Mouse (Mus musculus) kidney, postnatal 0 days (tissue): ENCODE measurements around the gene Slc9a9. TPM values are rescaled to one million over a fixed set of nuclear protein-coding genes. Genes with fewer than 3 reads are reported as not detected.

ENCODE experiments used
- ATAC-seq: fragments of 200-750 bp; cut with Nextera tagmentation; replicated peaks from 2 replicates; pipeline ENCODE4 v1.8.0; 2017; ENCODE audit warnings: low read depth, moderate number of reproducible peaks, moderate TSS enrichment, moderate library complexity; ENCODE audit not compliant: low FRiP score
- DNase-seq: peaks from one replicate; pipeline ENCODE4 v3.0.0-alpha.2; 2016; ENCODE audit warnings: low spot score
- H3K27ac ChIP-seq: fragments of 300-500 bp; sonication (generic); 2 replicates; pipeline ENCODE4 v1.5.1; 2014; ENCODE audit warnings: mild to moderate bottlenecking
- H3K27me3 ChIP-seq: fragments of 300-500 bp; sonication (generic); 2 replicates; pipeline ENCODE4 v1.6.1; 2014; ENCODE audit warnings: low read length, mixed read lengths; ENCODE audit not compliant: insufficient read depth
- H3K36me3 ChIP-seq: fragments of 300-500 bp; sonication (generic); 2 replicates; pipeline ENCODE4 v1.6.1; 2014; ENCODE audit warnings: low read length, mixed read lengths; ENCODE audit not compliant: insufficient read depth
- H3K4me1 ChIP-seq: fragments of 300-500 bp; sonication (generic); replicated peaks from 2 replicates; pipeline ENCODE4 v1.6.1; 2014; ENCODE audit warnings: antibody characterized with exemption, low read length, mixed read lengths; ENCODE audit not compliant: insufficient read depth
- H3K4me2 ChIP-seq: fragments of 300-500 bp; sonication (generic); 2 replicates; pipeline ENCODE4 v1.6.1; 2014; ENCODE audit warnings: mild to moderate bottlenecking, low read length, moderate library complexity, mixed read lengths
- H3K4me3 ChIP-seq: fragments of 300-500 bp; sonication (generic); replicated peaks from 2 replicates; pipeline ENCODE4 v1.5.1; 2014; ENCODE audit warnings: low read depth, low read length
- H3K9ac ChIP-seq: fragments of 300-500 bp; sonication (generic); 2 replicates; pipeline ENCODE4 v1.6.1; 2014; ENCODE audit warnings: low read depth, low read length
- H3K9me3 ChIP-seq: fragments of 300-500 bp; sonication (generic); replicated peaks from 2 replicates; pipeline ENCODE4 v1.6.1; 2016; ENCODE audit warnings: low read length, inconsistent platforms, mixed read lengths
- CTCF ChIP-seq: IDR thresholded peaks from 2 replicates; pipeline ENCODE4 v1.5.1; 2016; ENCODE audit warnings: antibody characterized with exemption, low read depth, mild to moderate bottlenecking, moderate library complexity
- WGBS: fragments of 180-500 bp; shearing (Covaris S2); extraction: QIAGEN DNeasy Blood & Tissue Kit; methylation state at CpG from one replicate; pipeline ENCODE4 v1.1.7; 2014; 5-methylcytosine and 5-hydroxymethylcytosine counted together
- polyA plus RNA-seq: library from polyadenylated mRNA; unstranded; fragments of >200 nt; fragmentation: Nextera tagmentation; extraction: Ambion mirVana; gene quantifications from 2 replicates; pipeline ENCODE4 v1.2.1, GENCODE M21; 2015

Gene Slc9a9
- polyA plus RNA-seq, 1 experiment from 2014 or later, result 2.6 TPM

DNA sequence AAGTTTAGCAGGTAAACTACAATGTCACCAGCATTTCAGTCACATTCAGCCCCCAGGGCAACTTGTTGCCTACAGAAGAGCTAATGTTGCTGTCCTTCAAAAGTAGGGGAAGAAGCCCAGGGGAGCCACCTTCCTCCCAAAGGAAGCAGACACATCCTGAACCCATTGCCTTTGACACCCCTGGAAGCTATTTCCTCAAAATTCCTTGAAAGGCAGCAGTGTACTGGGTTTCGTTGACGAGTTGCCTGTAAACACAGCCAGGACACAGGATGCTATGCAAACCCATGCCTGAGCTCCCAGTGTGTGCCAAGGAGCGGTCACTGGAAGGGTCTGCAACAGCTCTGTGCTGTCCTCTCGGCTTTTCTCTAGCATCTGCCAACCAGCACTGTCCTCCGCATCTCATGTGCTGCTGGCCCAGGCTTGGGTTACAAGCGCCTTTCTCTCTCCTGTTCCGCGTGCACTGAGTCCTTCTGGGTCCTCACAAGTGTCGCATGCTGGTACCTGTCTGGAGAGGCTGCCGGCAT lies 479.6 kb downstream of the Slc9a9 start:
- Histone ChIP-seq H3K27me3 (no peaks in the 10 kb centered on the region), H3K9ac (no peak overlapping the region), H3K4me3 (no peak overlapping the region), H3K4me2 (no peak overlapping the region), H3K9me3 (no peaks in the 10 kb centered on the region), H3K36me3 (no peaks in the 10 kb centered on the region), H3K4me1 (no peaks in the 10 kb centered on the region), H3K27ac (peak overlapping the region; percentile 50; the same call in 1 of the 2 replicates)
- ATAC-seq (no peak), DNase-seq (peak; percentile 50)
- no peak for TF ChIP-seq CTCF
- 79% methylated on average over 10 of the region's 10 CpGs for WGBS

DNA sequence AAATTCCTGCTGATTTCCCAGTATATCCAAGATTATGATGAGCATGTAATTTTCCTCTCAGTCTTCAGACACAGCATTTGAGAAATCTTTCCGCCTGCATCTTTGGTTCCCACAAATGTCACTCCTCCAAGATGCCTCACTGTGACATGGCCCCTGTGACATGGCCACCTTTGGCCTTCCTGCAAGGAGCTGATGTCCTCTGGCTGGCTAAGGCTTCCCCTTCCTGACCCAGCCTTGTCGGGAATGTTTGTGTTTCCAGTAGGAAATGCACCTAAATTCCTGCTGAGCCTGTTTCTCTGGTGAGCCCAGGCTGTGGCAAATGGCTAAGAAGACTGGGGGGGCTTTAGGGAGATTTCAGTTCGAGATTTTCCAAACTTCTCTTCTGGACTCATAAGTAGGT lies 480.4 kb downstream of the Slc9a9 start:
- H3K4me2 ChIP-seq, result no peak overlapping the region
- no peaks in the 10 kb centered on the region for H3K9me3 ChIP-seq
- ATAC-seq (no peak), DNase-seq (peak; percentile 58)
- H3K4me1 ChIP-seq, result no peaks in the 10 kb centered on the region
- H3K27ac ChIP-seq, result 0 out of 2 replicates have a peak overlapping the region, but pooled peaks have one; percentile 50
- H3K27me3 ChIP-seq, result no peaks in the 10 kb centered on the region
- H3K4me3 ChIP-seq, result no peak overlapping the region
- H3K36me3 ChIP-seq, result no peaks in the 10 kb centered on the region
- TF ChIP-seq CTCF, result no peak
- WGBS, result 39% methylated on average over 3 of the region's 3 CpGs
- no peak overlapping the region for H3K9ac ChIP-seq

DNA sequence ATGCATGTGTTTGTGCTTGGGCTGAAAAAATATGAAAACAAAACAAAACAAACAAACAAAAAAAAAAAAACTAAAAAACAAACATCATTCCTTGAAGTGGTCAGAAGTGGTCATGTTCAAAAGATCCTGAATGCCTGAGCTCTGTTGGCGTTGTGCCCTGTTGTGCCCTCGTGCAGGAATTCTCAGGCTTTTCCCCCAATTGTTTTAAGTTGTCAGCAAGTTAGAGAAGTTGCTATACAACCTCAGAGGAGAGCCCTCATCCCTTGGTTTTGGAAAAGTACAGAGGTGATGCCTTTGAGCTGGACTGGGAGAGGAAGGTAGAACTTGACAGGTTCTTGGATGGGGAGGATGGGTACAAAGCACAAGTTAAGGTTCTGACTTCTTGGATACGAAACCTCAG lies 480.9 kb downstream of the Slc9a9 start:
- H3K4me3 ChIP-seq, result no peak overlapping the region
- H3K9ac ChIP-seq, result no peak overlapping the region
- DNase-seq (no peak), ATAC-seq (no peak)
- H3K4me1 ChIP-seq, result no peaks in the 10 kb centered on the region
- H3K27ac ChIP-seq, result no peak overlapping the region
- 71% methylated on average over 3 of the region's 3 CpGs for WGBS
- H3K27me3 ChIP-seq, result no peaks in the 10 kb centered on the region
- no peaks in the 10 kb centered on the region for H3K9me3 ChIP-seq
- H3K36me3 ChIP-seq, result no peaks in the 10 kb centered on the region
- no peak for TF ChIP-seq CTCF
- H3K4me2 ChIP-seq, result no peak overlapping the region

DNA sequence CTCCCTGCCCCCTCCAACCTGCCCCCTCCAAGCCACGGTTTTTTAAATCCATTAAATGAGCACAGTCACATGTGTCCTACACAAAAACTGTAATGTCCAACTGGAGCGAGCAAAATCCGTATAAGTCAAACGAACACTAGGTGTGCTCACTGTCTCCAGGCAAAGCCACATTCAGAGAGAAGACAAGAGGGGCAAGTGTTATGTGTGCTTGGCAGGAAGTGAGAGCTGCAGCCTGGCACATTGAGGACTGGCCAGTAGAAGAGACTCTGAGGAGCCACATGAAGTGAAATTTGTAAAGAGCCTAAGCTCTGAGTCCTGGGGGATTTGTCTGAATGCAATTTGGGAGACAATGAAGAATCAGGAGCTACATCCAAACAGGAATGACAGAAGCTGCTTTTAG lies 481.3 kb downstream of the Slc9a9 start:
- ATAC-seq, result no peak
- H3K4me2 ChIP-seq, result no peak overlapping the region
- H3K9me3 ChIP-seq, result no peaks in the 10 kb centered on the region
- DNase-seq, result no peak
- H3K4me1 ChIP-seq, result no peaks in the 10 kb centered on the region
- no peaks in the 10 kb centered on the region for H3K36me3 ChIP-seq
- TF ChIP-seq CTCF, result no peak
- WGBS, result 69% methylated on average over 4 of the region's 4 CpGs
- H3K9ac ChIP-seq, result no peak overlapping the region
- no peaks in the 10 kb centered on the region for H3K27me3 ChIP-seq
- H3K4me3 ChIP-seq, result no peak overlapping the region
- H3K27ac ChIP-seq, result no peak overlapping the region

DNA sequence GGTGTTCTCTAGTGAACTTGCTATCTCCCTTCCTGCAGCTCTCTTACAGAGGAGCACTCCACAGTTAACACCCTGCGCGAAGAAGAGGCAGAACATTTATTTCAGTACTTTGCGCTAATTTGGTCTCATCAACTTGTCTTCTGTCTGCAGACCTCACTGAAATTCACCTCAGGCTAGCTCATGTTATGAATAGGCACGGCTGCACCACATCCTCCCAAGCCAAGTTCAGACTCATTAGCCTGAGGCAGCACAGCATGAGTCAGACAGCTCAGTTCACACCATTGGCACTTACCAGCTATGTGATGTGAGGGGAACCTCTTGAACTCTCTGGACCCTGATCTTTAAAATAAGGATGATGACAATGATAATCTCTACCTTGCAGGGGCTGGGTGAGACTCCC lies 482.0 kb downstream of the Slc9a9 start:
- ATAC-seq (no peak), DNase-seq (no peak)
- H3K27ac ChIP-seq, result no peak overlapping the region
- no peaks in the 10 kb centered on the region for H3K27me3 ChIP-seq
- no peak overlapping the region for H3K9ac ChIP-seq
- no peaks in the 10 kb centered on the region for H3K36me3 ChIP-seq
- TF ChIP-seq CTCF, result no peak
- WGBS, result 84% methylated on average over 4 of the region's 4 CpGs
- H3K4me2 ChIP-seq, result no peak overlapping the region
- H3K9me3 ChIP-seq, result no peaks in the 10 kb centered on the region
- no peak overlapping the region for H3K4me3 ChIP-seq
- H3K4me1 ChIP-seq, result no peaks in the 10 kb centered on the region

DNA sequence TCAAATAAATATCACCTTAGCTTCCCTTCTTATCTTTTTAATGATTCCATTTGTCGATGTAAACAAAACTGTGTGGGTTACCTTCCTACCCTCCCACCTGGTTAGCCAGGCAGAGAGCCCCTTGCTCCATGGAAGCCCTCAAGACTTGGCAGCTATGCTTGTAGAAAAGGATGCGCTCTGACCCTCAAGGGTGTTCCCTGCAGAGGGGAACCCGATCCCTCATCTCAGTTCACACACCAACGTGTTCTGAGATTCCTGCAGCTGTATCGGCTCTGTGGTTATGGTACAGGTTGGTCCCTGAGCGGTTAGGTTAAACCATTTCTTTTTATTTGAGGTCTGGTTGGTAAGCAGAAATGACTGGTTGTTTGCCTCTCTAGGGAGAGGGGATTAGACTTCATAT lies 484.3 kb downstream of the Slc9a9 start:
- no peak overlapping the region for H3K27ac ChIP-seq
- H3K4me1 ChIP-seq, result no peaks in the 10 kb centered on the region
- no peaks in the 10 kb centered on the region for H3K27me3 ChIP-seq
- no peaks in the 10 kb centered on the region for H3K9me3 ChIP-seq
- H3K4me2 ChIP-seq, result no peak overlapping the region
- 49% methylated on average over 6 of the region's 6 CpGs for WGBS
- H3K9ac ChIP-seq, result no peak overlapping the region
- H3K4me3 ChIP-seq, result no peak overlapping the region
- no peaks in the 10 kb centered on the region for H3K36me3 ChIP-seq
- DNase-seq (peak; percentile 5), ATAC-seq (no peak)
- TF ChIP-seq CTCF, result no peak

DNA sequence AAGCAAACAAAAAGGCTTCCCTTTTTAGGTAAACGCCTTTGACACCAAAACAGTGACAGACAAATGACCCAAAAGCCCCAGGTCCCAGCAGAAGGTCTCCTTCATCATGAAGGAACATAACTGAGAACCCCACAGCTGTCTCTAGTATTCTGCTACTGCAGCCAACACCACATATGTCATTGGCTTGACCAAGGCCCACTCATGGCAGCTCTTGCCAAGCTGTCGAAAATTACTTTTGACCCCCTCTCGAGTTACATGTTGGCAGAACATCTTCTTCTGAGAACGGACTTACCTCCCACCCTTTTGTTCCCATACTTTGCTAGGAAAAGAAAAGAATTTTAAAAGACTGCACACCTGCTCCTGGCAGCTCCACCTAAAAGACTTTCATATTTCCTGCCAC lies 488.2 kb downstream of the Slc9a9 start:
- no peaks in the 10 kb centered on the region for H3K27me3 ChIP-seq
- no peak overlapping the region for H3K9ac ChIP-seq
- ATAC-seq (no peak), DNase-seq (no peak)
- no peaks in the 10 kb centered on the region for H3K9me3 ChIP-seq
- H3K4me2 ChIP-seq, result no peak overlapping the region
- H3K27ac ChIP-seq, result no peak overlapping the region
- no peaks in the 10 kb centered on the region for H3K4me1 ChIP-seq
- TF ChIP-seq CTCF, result no peak
- no peaks in the 10 kb centered on the region for H3K36me3 ChIP-seq
- no peak overlapping the region for H3K4me3 ChIP-seq
- whole genome bisulfite sequencing, result 45% methylated on average over 4 of the region's 4 CpGs
